In the genomic region with DNA sequence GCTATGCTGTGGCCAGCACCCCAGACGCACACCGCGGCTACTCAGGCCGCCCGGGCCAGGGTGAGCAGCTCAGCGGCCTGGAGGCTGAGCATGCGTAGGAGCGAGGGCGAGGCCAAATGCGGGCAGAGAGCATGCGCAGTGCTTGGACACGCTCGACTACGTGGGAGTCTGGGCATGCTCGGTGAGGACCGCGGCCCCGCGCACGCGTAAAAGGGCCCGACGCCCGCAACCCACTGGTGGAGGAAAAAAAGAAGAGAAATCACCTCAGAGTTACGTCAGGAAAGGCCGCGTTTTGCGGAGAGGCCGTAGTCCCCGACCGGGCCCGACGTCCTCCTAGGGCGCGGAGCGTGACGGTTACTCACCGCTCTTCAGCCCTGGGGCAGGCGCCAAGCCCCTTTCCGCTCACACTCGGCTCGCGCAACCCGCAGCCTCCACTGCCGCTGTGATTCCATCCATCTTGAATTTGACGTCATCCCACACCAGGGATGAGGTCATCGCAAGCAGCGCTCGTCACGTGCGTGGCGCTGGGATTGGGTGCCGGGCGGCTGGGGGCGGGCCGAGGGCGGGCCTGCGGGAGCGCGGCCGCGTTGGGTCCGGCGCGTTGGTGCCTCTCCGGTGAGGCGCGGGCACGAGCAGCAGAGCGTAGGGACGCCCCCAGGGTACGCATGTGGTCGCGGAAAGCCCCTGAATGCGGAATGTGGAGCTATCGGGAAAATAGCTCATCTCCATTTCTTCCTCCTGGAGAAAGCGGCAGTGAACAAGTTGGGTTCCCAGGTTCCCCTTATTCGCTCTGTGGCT, we compare ENCODE assay signal across 8 mouse cellular contexts. TPM values are rescaled to one million over a fixed set of nuclear protein-coding genes. Genes with fewer than 3 reads are reported as not detected.
A peak's percentile ranks its signal among the peaks of the same experiment; 100 is the strongest.
DNase-seq lines count a peak whose midpoint lies in the region; ATAC-seq and TF ChIP-seq lines count a peak whose summit lies in the region.

A gene (minus strand): TSS at position 448 of the 798 bp plus-strand sequence.
A gene (minus strand): TSS at position 472 of the 798 bp plus-strand sequence.

- H3K9ac ChIP-seq in heart, embryonic 11.5 days (ENCODE audit: low read depth, low read length) = peak within 1 kb of the TSS; percentile 82
- H3K9ac ChIP-seq in kidney, embryonic 16.5 days (replicated peaks; ENCODE audit: low read length) = peak within 1 kb of the TSS; percentile 93
- peak within 1 kb of the TSS; percentile 90 for H3K9ac ChIP-seq in liver, adult 2 months (ENCODE audit: low read depth, low read length)

- H3K9me3 ChIP-seq in heart, embryonic 11.5 days (replicated peaks; ENCODE audit: control insufficient read depth, low read length) = no peaks in the 10 kb centered on the region
- no peaks in the 10 kb centered on the region for H3K9me3 ChIP-seq in kidney, embryonic 16.5 days (ENCODE audit: low read length)

- peak within 1 kb of the TSS; percentile 96 for H3K27ac ChIP-seq in heart, embryonic 11.5 days (ENCODE audit: low read depth, low read length)
- peak within 1 kb of the TSS; percentile 99 for H3K27ac ChIP-seq in kidney, embryonic 16.5 days (ENCODE audit: low read length)
- peak within 1 kb of the TSS; percentile 94 for H3K27ac ChIP-seq in liver, adult 2 months (replicated peaks; ENCODE audit: insufficient read depth, low read depth, low read length)

- TF ChIP-seq CTCF in liver, adult 2 months (IDR thresholded peaks at IDR 0.05; ENCODE audit: low read depth, low read length) = no peak

- peak; percentile 95 for DNase-seq in B cell, adult 2 months
- peak; percentile 99 for DNase-seq in brain, adult 2 months (ENCODE audit: low read depth, low spot score)
- peak; percentile 86 for DNase-seq in liver, adult 2 months (ENCODE audit: extremely low read depth, low read depth, low spot score)
- peak; percentile 98 for DNase-seq in splenic B cell, adult 2 months (ENCODE audit: low read depth, low spot score)

- peak; percentile 94 for TF ChIP-seq POLR2A in liver, adult 2 months (IDR thresholded peaks at IDR 0.05; ENCODE audit: extremely low read depth, insufficient read depth, low read length)
- peak; percentile 88 for TF ChIP-seq POLR2A in myocyte (IDR thresholded peaks at IDR 0.05; ENCODE audit: insufficient read length, low read depth)

- H3K27me3 ChIP-seq in heart, embryonic 11.5 days (ENCODE audit: control insufficient read depth, insufficient read depth, low read length) = no peaks in the 10 kb centered on the region
- H3K27me3 ChIP-seq in kidney, embryonic 16.5 days (ENCODE audit: insufficient read depth, low read length) = no peaks in the 10 kb centered on the region
- no peaks in the 10 kb centered on the region for H3K27me3 ChIP-seq in liver, adult 2 months (ENCODE audit: control insufficient read depth, insufficient read depth, low read length)
- H3K27me3 ChIP-seq in myocyte (ENCODE audit: control insufficient read depth, insufficient read depth, insufficient read length) = no peaks in the 10 kb centered on the region
- H3K27me3 ChIP-seq in splenic B cell, adult 2 months (ENCODE audit: control insufficient read depth, insufficient read depth, low read length, poor library complexity, severe bottlenecking) = no peaks in the 10 kb centered on the region

- peaks cover 15% of the 10 kb centered on the region; the same call in 1 of the 2 replicates for H3K4me1 ChIP-seq in heart, embryonic 11.5 days (ENCODE audit: control insufficient read depth, insufficient read depth, low read length)
- H3K4me1 ChIP-seq in kidney, embryonic 16.5 days (ENCODE audit: insufficient read depth, low read length) = peaks cover 3% of the 10 kb centered on the region; the same call in 1 of the 2 replicates
- peaks cover 10% of the 10 kb centered on the region; the same call in 1 of the 2 replicates for H3K4me1 ChIP-seq in liver, adult 2 months (ENCODE audit: control insufficient read depth, insufficient read depth, low read length)

- ATAC-seq in erythroblast, adult 5-6 weeks (replicated peaks; ENCODE audit: low FRiP score, poor library complexity, severe bottlenecking) = peak; percentile 90
- ATAC-seq in heart, embryonic 11.5 days (replicated peaks; ENCODE audit: insufficient number of reproducible peaks, low FRiP score, low TSS enrichment) = peak; percentile 97
- ATAC-seq in kidney, embryonic 16.5 days (ENCODE audit: low FRiP score, low TSS enrichment) = peak; percentile 99

- under 1% methylated on average over 78 of the region's 78 CpGs for WGBS in heart, embryonic 11.5 days (ENCODE audit: insufficient replicate concordance)
- WGBS in kidney, embryonic 16.5 days = under 1% methylated on average over 78 of the region's 78 CpGs
- WGBS in liver, adult 2 months = under 1% methylated on average over 78 of the region's 78 CpGs

- peaks cover 18% of the 10 kb centered on the region for H3K79me2 ChIP-seq in liver, adult 2 months (ENCODE audit: control insufficient read depth, insufficient read depth, low read length)
- H3K79me2 ChIP-seq in myocyte (ENCODE audit: control insufficient read depth, insufficient read depth) = peaks cover 43% of the 10 kb centered on the region

- H3K4me3 ChIP-seq in heart, embryonic 11.5 days (ENCODE audit: low read depth, low read length) = peak within 1 kb of the TSS; percentile 66
- H3K4me3 ChIP-seq in kidney, embryonic 16.5 days (ENCODE audit: low read length) = peak within 1 kb of the TSS; percentile 91
- peak within 1 kb of the TSS; percentile 89 for H3K4me3 ChIP-seq in liver, adult 2 months (ENCODE audit: insufficient read depth, low read depth, low read length)
- peak within 1 kb of the TSS; percentile 60 for H3K4me3 ChIP-seq in myocyte

- H3K36me3 ChIP-seq in heart, embryonic 11.5 days (ENCODE audit: control insufficient read depth, insufficient read depth, low read length) = no peaks in the 10 kb centered on the region
- no peaks in the 10 kb centered on the region for H3K36me3 ChIP-seq in kidney, embryonic 16.5 days (ENCODE audit: insufficient read depth, low read length)
- 0 out of 2 replicates have a peak, but pooled peaks cover 1% of the 10 kb centered on the region for H3K36me3 ChIP-seq in liver, adult 2 months (ENCODE audit: control insufficient read depth, insufficient read depth, low read length)
- no peaks in the 10 kb centered on the region for H3K36me3 ChIP-seq in myocyte (ENCODE audit: control insufficient read depth, insufficient read depth)
- no peaks in the 10 kb centered on the region for H3K36me3 ChIP-seq in splenic B cell, adult 2 months (ENCODE audit: control insufficient read depth, insufficient read depth, low read length, poor library complexity, severe bottlenecking)

- H3ac ChIP-seq in myocyte (ENCODE audit: control insufficient read depth, insufficient read length) = peak within 1 kb of the TSS; percentile 88

- H3K4me2 ChIP-seq in heart, embryonic 11.5 days = peak within 1 kb of the TSS; percentile 77
- H3K4me2 ChIP-seq in kidney, embryonic 16.5 days (replicated peaks; ENCODE audit: low read depth, low read length) = peak within 1 kb of the TSS; percentile 84
- H3K4me2 ChIP-seq in myocyte (ENCODE audit: low read depth) = peak within 1 kb of the TSS; percentile 92

TF ChIP-seq in myocyte, 11 proteins besides CTCF, POLR2A, EP300 and RAD21:
- TF ChIP-seq TCF12 (IDR thresholded peaks at IDR 0.05; ENCODE audit: insufficient read depth, poor library complexity, severe bottlenecking) (no peak), TCF3 (IDR thresholded peaks at IDR 0.05; ENCODE audit: insufficient read length, low read depth) (no peak), POLR2AphosphoS2 (IDR thresholded peaks at IDR 0.05; ENCODE audit: insufficient read length, low read depth) (peak; percentile 94), MYOD1 (IDR thresholded peaks at IDR 0.05; ENCODE audit: control insufficient read depth in 1 of 3, insufficient read length in 2 of 3, low read depth in 2 of 3) (peak in 1 of 3 experiments; percentile 10), MAX (IDR thresholded peaks at IDR 0.05; ENCODE audit: low read depth) (no peak), USF1 (IDR thresholded peaks at IDR 0.05; ENCODE audit: low read depth) (peak; percentile 74), MYOG (IDR thresholded peaks at IDR 0.05; ENCODE audit: control insufficient read depth in 1 of 3, insufficient read depth in 1 of 3, insufficient read length in 2 of 3, low read depth in 2 of 3) (peak in 1 of 3 experiments; percentile 25), REST (IDR thresholded peaks at IDR 0.05; ENCODE audit: insufficient read depth, insufficient read length) (peak; percentile 7)
TF ChIP-seq in myocyte: peak in this region for 5.

RNA-seq across cellular contexts. Expression of the first gene that starts in this region (rescaled TPM):
- 2.7 and 9.4 TPM in 2 replicates for total RNA-seq in erythroblast, adult 5-6 weeks (2015; ENCODE audit: low replicate concordance)
- 4.3 and 10.1 TPM in 2 replicates for total RNA-seq in erythroblast, adult 5-6 weeks (2017; ENCODE audit: low replicate concordance)
- polyA plus RNA-seq in heart, embryonic 11.5 days (2014; fragmentation: Nextera tagmentation; extraction: Ambion mirVana) = 14.6 and 16.2 TPM in 2 replicates
- 16.7 and 18.1 TPM in 2 replicates for polyA plus RNA-seq in kidney, embryonic 16.5 days (2015; fragmentation: Nextera tagmentation; extraction: Ambion mirVana)
- total RNA-seq in liver, adult 2 months (2014; rRNA removed) = 56.7 and 57.1 TPM in 2 replicates
- 173 and 183 TPM in 2 replicates for polyA plus RNA-seq in liver, adult 2 months (2012; rRNA removed)
- polyA plus RNA-seq in myocyte (2012; fragmentation: generic; extraction: Trizol) = 4.9 TPM

RNA-seq across cellular contexts. Expression of the second gene that starts in this region (rescaled TPM):
- 0.96 and 11.3 TPM in 2 replicates for total RNA-seq in erythroblast, adult 5-6 weeks (2015; ENCODE audit: low replicate concordance)
- total RNA-seq in erythroblast, adult 5-6 weeks (2017; ENCODE audit: low replicate concordance) = 1.0 and 7.5 TPM in 2 replicates
- 10.4 and 11.2 TPM in 2 replicates for polyA plus RNA-seq in heart, embryonic 11.5 days (2014; fragmentation: Nextera tagmentation; extraction: Ambion mirVana)
- 14.0 and 15.0 TPM in 2 replicates for polyA plus RNA-seq in kidney, embryonic 16.5 days (2015; fragmentation: Nextera tagmentation; extraction: Ambion mirVana)
- 4.2 and 5.7 TPM in 2 replicates for total RNA-seq in liver, adult 2 months (2014; rRNA removed)
- 7.2 and 8.8 TPM in 2 replicates for polyA plus RNA-seq in liver, adult 2 months (2012; rRNA removed)
- polyA plus RNA-seq in myocyte (2012; fragmentation: generic; extraction: Trizol) = 13.9 TPM

Comparison
In these comparisons a context has a peak if more than half of its experiments do, and no peak if none do; other contexts are left out.
1. Peak in every context shown above with its lines: DNase-seq, ATAC-seq, H3K4me3 ChIP-seq and H3K27ac ChIP-seq.